Mouse (Mus musculus): ENCODE measurements at regions not wholly inside any gene's neighbourhood (a gene's known extent, or its start where the extent isn't known, plus 50 kb on each side); places are given as distances from the start of the nearest gene placed in this dataset.

- Histone ChIP-seq H3K9me3 (replicated peaks; ENCODE audit: low read length) (peaks cover 65% of the 10 kb centered on the region), H3K27me3 (replicated peaks) (no peaks in the 10 kb centered on the region), H3K4me3 (replicated peaks in 1 of 3; ENCODE audit: low read depth in 2 of 3, low read length in 2 of 3, poor library complexity in 1 of 3) (no peak overlapping the region), H3K4me2 (ENCODE audit: insufficient read depth, low read depth, poor library complexity, severe bottlenecking) (no peak overlapping the region), H3K4me1 (ENCODE audit: control insufficient read depth in 1 of 2, insufficient read depth in 2 of 2) (no peaks in the 10 kb centered on the region), H3K79me2 (replicated peaks; ENCODE audit: control insufficient read depth, extremely low read depth, insufficient read depth, poor library complexity, severe bottlenecking) (no peaks in the 10 kb centered on the region), H3K27ac (ENCODE audit: insufficient read depth, low read depth) (no peak overlapping the region), H3K36me3 (replicated peaks in 1 of 2; ENCODE audit: control insufficient read depth in 1 of 2, insufficient read depth in 1 of 2, low read length in 1 of 2) (no peaks in the 10 kb centered on the region), H3K9ac (ENCODE audit: insufficient read depth, low read depth) (no peak overlapping the region)
- TF ChIP-seq ETS1 (conservative IDR thresholded peaks at IDR 0.05; ENCODE audit: low read depth, low read length) (no peak), MAX (IDR thresholded peaks at IDR 0.05; ENCODE audit: low read length) (no peak), JUND (conservative IDR thresholded peaks at IDR 0.05; ENCODE audit: low read depth, low read length) (no peak), MEF2A (IDR thresholded peaks at IDR 0.05; ENCODE audit: borderline replicate concordance, low read depth, low read length) (no peak), E2F4 (IDR thresholded peaks at IDR 0.05; ENCODE audit: insufficient replicate concordance, low read depth, low read length) (no peak), GABPA (IDR thresholded peaks at IDR 0.05; ENCODE audit: insufficient replicate concordance, low read depth, low read length) (no peak), PAX5 (IDR thresholded peaks at IDR 0.05; ENCODE audit: low read length) (no peak)
- dilution Hi-C loops (cut with MboI; ENCODE audit: extremely low pct_ligation_motif_present, extremely low pct_unique_long_range_greater_than_20kb, low sequenced_read_pairs), result no loop called here
- no peak for DNase-seq (ENCODE audit: extremely low read depth)
- in situ Hi-C loops (cut with MboI; ENCODE audit: low pct_ligation_motif_present, low pct_unique_long_range_greater_than_20kb, low sequenced_read_pairs), result no loop called here
These were observed 220.9 kb downstream of the Arpp21 start for GRCm38 (mm10) chr9:112014796-112015195.

- Histone ChIP-seq H3K27ac (ENCODE audit: insufficient read depth, low read depth) (no peak overlapping the region), H3K4me3 (replicated peaks in 1 of 3; ENCODE audit: low read depth in 2 of 3, low read length in 2 of 3, poor library complexity in 1 of 3) (no peak overlapping the region), H3K27me3 (replicated peaks) (no peaks in the 10 kb centered on the region), H3K79me2 (replicated peaks; ENCODE audit: control insufficient read depth, extremely low read depth, insufficient read depth, poor library complexity, severe bottlenecking) (no peaks in the 10 kb centered on the region), H3K9ac (ENCODE audit: insufficient read depth, low read depth) (no peak overlapping the region), H3K4me2 (ENCODE audit: insufficient read depth, low read depth, poor library complexity, severe bottlenecking) (no peak overlapping the region), H3K4me1 (ENCODE audit: control insufficient read depth in 1 of 2, insufficient read depth in 2 of 2) (no peaks in the 10 kb centered on the region), H3K9me3 (replicated peaks; ENCODE audit: low read length) (peaks cover 56% of the 10 kb centered on the region), H3K36me3 (replicated peaks in 1 of 2; ENCODE audit: control insufficient read depth in 1 of 2, insufficient read depth in 1 of 2, low read length in 1 of 2) (no peaks in the 10 kb centered on the region)
- dilution Hi-C loops (cut with MboI; ENCODE audit: extremely low pct_ligation_motif_present, extremely low pct_unique_long_range_greater_than_20kb, low sequenced_read_pairs) (no loop called here), in situ Hi-C loops (cut with MboI; ENCODE audit: low pct_ligation_motif_present, low pct_unique_long_range_greater_than_20kb, low sequenced_read_pairs) (no loop called here)
- no peak for TF ChIP-seq RCOR1 (conservative IDR thresholded peaks at IDR 0.05; ENCODE audit: low read depth, low read length)
- TF ChIP-seq ELF1 (IDR thresholded peaks at IDR 0.05; ENCODE audit: low read depth, low read length), result no peak
- TF ChIP-seq KAT2A (IDR thresholded peaks at IDR 0.05; ENCODE audit: insufficient replicate concordance, low read length), result no peak
- no peak for TF ChIP-seq UBTF (IDR thresholded peaks at IDR 0.05; ENCODE audit: low read depth, low read length)
- TF ChIP-seq ZKSCAN1 (IDR thresholded peaks at IDR 0.05; ENCODE audit: borderline replicate concordance, low read depth, low read length), result no peak
- TF ChIP-seq ZMIZ1 (IDR thresholded peaks at IDR 0.05; ENCODE audit: low read depth, low read length), result no peak
- no peak for TF ChIP-seq EP300 (IDR thresholded peaks at IDR 0.05; ENCODE audit: low read length)
- TF ChIP-seq SMC3 (IDR thresholded peaks at IDR 0.05; ENCODE audit: low read depth, low read length), result no peak
- no peak for TF ChIP-seq ZC3H11A (IDR thresholded peaks at IDR 0.05; ENCODE audit: low read depth, low read length)
- TF ChIP-seq GABPA (IDR thresholded peaks at IDR 0.05; ENCODE audit: insufficient replicate concordance, low read depth, low read length), result no peak
- TF ChIP-seq CHD1 (IDR thresholded peaks at IDR 0.05; ENCODE audit: low read depth, low read length), result no peak
- TF ChIP-seq CTCF (conservative IDR thresholded peaks at IDR 0.05 in 1 of 2, IDR thresholded peaks at IDR 0.05 in 1 of 2; ENCODE audit: low read depth in 2 of 2, low read length in 2 of 2), result no peak
- TF ChIP-seq CHD2 (IDR thresholded peaks at IDR 0.05; ENCODE audit: low read length), result no peak
- no peak for TF ChIP-seq MAZ (IDR thresholded peaks at IDR 0.05; ENCODE audit: low read depth, low read length)
- no peak for TF ChIP-seq JUN (IDR thresholded peaks at IDR 0.05; ENCODE audit: insufficient read depth, low read depth, low read length)
- TF ChIP-seq BHLHE40 (IDR thresholded peaks at IDR 0.05; ENCODE audit: low read depth, low read length), result no peak
- TF ChIP-seq NRF1 (IDR thresholded peaks at IDR 0.05; ENCODE audit: low read depth, low read length), result no peak
- TF ChIP-seq ETS1 (conservative IDR thresholded peaks at IDR 0.05; ENCODE audit: low read depth, low read length), result no peak
- TF ChIP-seq MXI1 (IDR thresholded peaks at IDR 0.05; ENCODE audit: low read depth, low read length), result no peak
- no peak for DNase-seq (ENCODE audit: extremely low read depth)
These were observed 241.3 kb downstream of the Arpp21 start for GRCm38 (mm10) chr9:111994401-111994800.
